Mouse (Mus musculus) gastrocnemius, adult 18-20 months (tissue): ENCODE data around the gene Galc. TPM values are rescaled to one million over a fixed set of nuclear protein-coding genes. Genes with fewer than 3 reads are reported as not detected.

Source experiments
- DNase-seq: peaks from one replicate; pipeline ENCODE4 v3.0.0; 2021; ENCODE audit warnings: low spot score
- long read RNA-seq, 2 experiments: library from polyadenylated mRNA; stranded (forward); transcript quantifications; one replicate each; pipeline ENCODE4 v2.0.0; 2021
- total RNA-seq, 2 experiments: library from RNA; stranded (reverse); gene quantifications; 2 replicates each; pipeline ENCODE4 v1.2.3; 2021

The Galc gene
- 1 to 10 TPM; 5.3 to 5.5 TPM for total RNA-seq
- long read RNA-seq, experiment 1, partial matches to known transcripts: 0 of 1 reads
- long read RNA-seq, experiment 1, other reads (novel, unspliced or antisense): 0 of 1 reads
- long read RNA-seq, experiment 2, partial matches to known transcripts: 0 of 1 reads
- long read RNA-seq, experiment 2, other reads (novel, unspliced or antisense): 0 of 1 reads

- peak; percentile 90 for DNase-seq
Observed at GRCm38 (mm10) chr12:98258845-98259517, at the start of gene Galc. Galc (minus strand) TSS chr12:98259459.

- no peak for DNase-seq
Observed at GRCm38 (mm10) chr12:98307179-98307915, 48.1 kb upstream of the Galc start.

- DNase-seq: no peak
Observed at GRCm38 (mm10) chr12:98303013-98303412, 43.8 kb upstream of the Galc start.

- no peak for DNase-seq
Observed at GRCm38 (mm10) chr12:98301980-98302379, 42.7 kb upstream of the Galc start.

GRCm38 (mm10) chr12:98294241-98294640, 35.0 kb upstream of the Galc start:
- no peak for DNase-seq

GRCm38 (mm10) chr12:98292278-98292677, 33.0 kb upstream of the Galc start:
- peak; percentile 25 for DNase-seq

- no peak for DNase-seq
Observed at GRCm38 (mm10) chr12:98290475-98290874, 31.2 kb upstream of the Galc start.

GRCm38 (mm10) chr12:98284477-98284876, 25.2 kb upstream of the Galc start:
- no peak for DNase-seq

- no peak for DNase-seq
Observed at GRCm38 (mm10) chr12:98283487-98283860, 24.2 kb upstream of the Galc start.

- no peak for DNase-seq
Observed at GRCm38 (mm10) chr12:98282776-98283486, 23.7 kb upstream of the Galc start.

GRCm38 (mm10) chr12:98280996-98281395, 21.7 kb upstream of the Galc start:
- no peak for DNase-seq

- peak; percentile 34 for DNase-seq
Observed at GRCm38 (mm10) chr12:98280530-98280929, 21.3 kb upstream of the Galc start.

GRCm38 (mm10) chr12:98272433-98272832, 13.2 kb upstream of the Galc start:
- no peak for DNase-seq

- DNase-seq: no peak
Observed at GRCm38 (mm10) chr12:98270810-98271566, 11.7 kb upstream of the Galc start.

- DNase-seq: no peak
Observed at GRCm38 (mm10) chr12:98269791-98270745, 10.8 kb upstream of the Galc start.

GRCm38 (mm10) chr12:98268441-98269369, 9.4 kb upstream of the Galc start, which contains the start of gene Gpr65:
Gpr65 (plus strand) TSS chr12:98268635.
- no peak for DNase-seq

GRCm38 (mm10) chr12:98265697-98266096, 6.4 kb upstream of the Galc start:
- no peak for DNase-seq

- no peak for DNase-seq
Observed at GRCm38 (mm10) chr12:98259518-98259852, 226 bp upstream of the Galc start.

- DNase-seq: no peak
Observed at GRCm38 (mm10) chr12:98258371-98258844, 851 bp downstream of the Galc start.
